Mouse (Mus musculus): ENCODE results near the gene Wdr61. TPM values are rescaled to one million over a fixed set of nuclear protein-coding genes. Genes with fewer than 3 reads are reported as not detected.

The Wdr61 gene
- polyA plus RNA-seq, 1 experiment from 2014 or later: 101 TPM

- Histone ChIP-seq H3K27ac (ENCODE audit: low read length) (no peak overlapping the region), H3K27me3 (ENCODE audit: control insufficient read depth, insufficient read depth, low read length) (no peaks in the 10 kb centered on the region; the same call in 1 of the 2 replicates), H3K4me1 (ENCODE audit: control insufficient read depth, insufficient read depth, low read length) (no peaks in the 10 kb centered on the region), H3K4me2 (ENCODE audit: low read depth, low read length) (no peak overlapping the region), H3K4me3 (ENCODE audit: low read length) (no peak overlapping the region), H3K9me3 (replicated peaks; ENCODE audit: control insufficient read depth, low read length) (no peaks in the 10 kb centered on the region), H3K36me3 (ENCODE audit: control insufficient read depth, insufficient read depth) (no peaks in the 10 kb centered on the region), H3K9ac (ENCODE audit: low read length) (no peak overlapping the region)
- WGBS: 86% methylated on average over 13 of the region's 13 CpGs
- no peak for ATAC-seq (replicated peaks; ENCODE audit: extremely low read depth, insufficient read depth, low FRiP score)
Observed at GRCm38 (mm10) chr9:54673887-54674286, 60.4 kb downstream of the Wdr61 start.

- no peaks in the 10 kb centered on the region for H3K27me3 ChIP-seq (ENCODE audit: control insufficient read depth, insufficient read depth, low read length)
- no peak for ATAC-seq (replicated peaks; ENCODE audit: extremely low read depth, insufficient read depth, low FRiP score)
- H3K4me2 ChIP-seq (ENCODE audit: low read depth, low read length): no peak overlapping the region
- no peak overlapping the region for H3K4me3 ChIP-seq (ENCODE audit: low read length)
- no peaks in the 10 kb centered on the region for H3K36me3 ChIP-seq (ENCODE audit: control insufficient read depth, insufficient read depth)
- WGBS: 81% methylated on average over 3 of the region's 3 CpGs
- no peaks in the 10 kb centered on the region for H3K4me1 ChIP-seq (ENCODE audit: control insufficient read depth, insufficient read depth, low read length)
- no peak overlapping the region for H3K9ac ChIP-seq (ENCODE audit: low read length)
- no peaks in the 10 kb centered on the region for H3K9me3 ChIP-seq (replicated peaks; ENCODE audit: control insufficient read depth, low read length)
- no peak overlapping the region for H3K27ac ChIP-seq (ENCODE audit: low read length)
Observed at GRCm38 (mm10) chr9:54671962-54672361, 62.4 kb downstream of the Wdr61 start.

GRCm38 (mm10) chr9:54668455-54668854 is 65.9 kb downstream of the Wdr61 start:
- WGBS: 67% methylated on average over 4 of the region's 4 CpGs
- no peak overlapping the region for H3K4me2 ChIP-seq (ENCODE audit: low read depth, low read length)
- H3K4me1 ChIP-seq (ENCODE audit: control insufficient read depth, insufficient read depth, low read length): no peaks in the 10 kb centered on the region
- H3K9me3 ChIP-seq (replicated peaks; ENCODE audit: control insufficient read depth, low read length): no peaks in the 10 kb centered on the region
- no peak overlapping the region for H3K9ac ChIP-seq (ENCODE audit: low read length)
- no peak for ATAC-seq (replicated peaks; ENCODE audit: extremely low read depth, insufficient read depth, low FRiP score)
- H3K27me3 ChIP-seq (ENCODE audit: control insufficient read depth, insufficient read depth, low read length): no peaks in the 10 kb centered on the region
- no peak overlapping the region for H3K27ac ChIP-seq (ENCODE audit: low read length)
- no peak overlapping the region for H3K4me3 ChIP-seq (ENCODE audit: low read length)
- H3K36me3 ChIP-seq (ENCODE audit: control insufficient read depth, insufficient read depth): no peaks in the 10 kb centered on the region

GRCm38 (mm10) chr9:54666116-54666515 is 68.2 kb downstream of the Wdr61 start:
- Histone ChIP-seq H3K4me2 (ENCODE audit: low read depth, low read length) (no peak overlapping the region), H3K36me3 (ENCODE audit: control insufficient read depth, insufficient read depth) (no peaks in the 10 kb centered on the region), H3K9me3 (replicated peaks; ENCODE audit: control insufficient read depth, low read length) (no peaks in the 10 kb centered on the region), H3K4me1 (ENCODE audit: control insufficient read depth, insufficient read depth, low read length) (no peaks in the 10 kb centered on the region), H3K9ac (ENCODE audit: low read length) (no peak overlapping the region), H3K4me3 (ENCODE audit: low read length) (no peak overlapping the region), H3K27me3 (ENCODE audit: control insufficient read depth, insufficient read depth, low read length) (no peaks in the 10 kb centered on the region), H3K27ac (ENCODE audit: low read length) (no peak overlapping the region)
- ATAC-seq (replicated peaks; ENCODE audit: extremely low read depth, insufficient read depth, low FRiP score): no peak
- WGBS: 90% methylated on average over 3 of the region's 3 CpGs

Small RNAs within 50 kb of the gene (microRNA-seq; reads per million reads assigned to microRNA genes)
- gene Mir5710: not detected

Other genes with a start within 250 kb of the Wdr61 start
- 6.2 and 6.6 TPM in 2 replicates for gene Dmxl2, start 232.9 kb downstream of the Wdr61 start, polyA plus RNA-seq (2015; fragmentation: Nextera tagmentation; extraction: Ambion mirVana)
- not detected in 2 replicates for gene Sh2d7, start 195.5 kb downstream of the Wdr61 start, polyA plus RNA-seq (2015; fragmentation: Nextera tagmentation; extraction: Ambion mirVana)
- 4.8 and 5.1 TPM in 2 replicates for gene Cib2, start 174.3 kb downstream of the Wdr61 start, polyA plus RNA-seq (2015; fragmentation: Nextera tagmentation; extraction: Ambion mirVana)
- 529 and 574 TPM in 2 replicates for gene Idh3a, start 148.2 kb downstream of the Wdr61 start, polyA plus RNA-seq (2015; fragmentation: Nextera tagmentation; extraction: Ambion mirVana)
- 0.10 and 0.13 TPM in 2 replicates for gene Acsbg1, start 72.6 kb downstream of the Wdr61 start, polyA plus RNA-seq (2015; fragmentation: Nextera tagmentation; extraction: Ambion mirVana)
- gene Dnaja4, start 35.6 kb downstream of the Wdr61 start, polyA plus RNA-seq (2015; fragmentation: Nextera tagmentation; extraction: Ambion mirVana): 30.1 and 30.2 TPM in 2 replicates
- 6.5 and 7.6 TPM in 2 replicates for gene Crabp1, start 30.2 kb upstream of the Wdr61 start, polyA plus RNA-seq (2015; fragmentation: Nextera tagmentation; extraction: Ambion mirVana)
- gene Ireb2, start 129.3 kb upstream of the Wdr61 start, polyA plus RNA-seq (2015; fragmentation: Nextera tagmentation; extraction: Ambion mirVana): 19.2 and 20.4 TPM in 2 replicates
- gene Hykk, start 182.8 kb upstream of the Wdr61 start, polyA plus RNA-seq (2015; fragmentation: Nextera tagmentation; extraction: Ambion mirVana): 1.7 and 2.1 TPM in 2 replicates
- 214 and 239 TPM in 2 replicates for gene Psma4, start 216.3 kb upstream of the Wdr61 start, polyA plus RNA-seq (2015; fragmentation: Nextera tagmentation; extraction: Ambion mirVana)
- gene AY074887, start 216.5 kb upstream of the Wdr61 start, polyA plus RNA-seq (2015; fragmentation: Nextera tagmentation; extraction: Ambion mirVana): 0.83 and 0.87 TPM in 2 replicates
- 0.09 TPM in 1 of 2 replicates, not detected in the other for gene Chrna5, start 246.4 kb upstream of the Wdr61 start, polyA plus RNA-seq (2015; fragmentation: Nextera tagmentation; extraction: Ambion mirVana)